Mouse (Mus musculus): Measurements from ENCODE around the gene Dhrs7. TPM values are rescaled to one million over a fixed set of nuclear protein-coding genes. Genes with fewer than 3 reads are reported as not detected.
"Not testable (repeated sequence)": the region's sequence is repeated elsewhere in the genome, so short reads cannot be mapped to it uniquely, and the experiment has no call there.

Dhrs7 gene
- 9.1 and 10.5 TPM in 2 replicates for polyA plus RNA-seq (2016; fragmentation: Nextera tagmentation; extraction: Ambion mirVana)

DNA sequence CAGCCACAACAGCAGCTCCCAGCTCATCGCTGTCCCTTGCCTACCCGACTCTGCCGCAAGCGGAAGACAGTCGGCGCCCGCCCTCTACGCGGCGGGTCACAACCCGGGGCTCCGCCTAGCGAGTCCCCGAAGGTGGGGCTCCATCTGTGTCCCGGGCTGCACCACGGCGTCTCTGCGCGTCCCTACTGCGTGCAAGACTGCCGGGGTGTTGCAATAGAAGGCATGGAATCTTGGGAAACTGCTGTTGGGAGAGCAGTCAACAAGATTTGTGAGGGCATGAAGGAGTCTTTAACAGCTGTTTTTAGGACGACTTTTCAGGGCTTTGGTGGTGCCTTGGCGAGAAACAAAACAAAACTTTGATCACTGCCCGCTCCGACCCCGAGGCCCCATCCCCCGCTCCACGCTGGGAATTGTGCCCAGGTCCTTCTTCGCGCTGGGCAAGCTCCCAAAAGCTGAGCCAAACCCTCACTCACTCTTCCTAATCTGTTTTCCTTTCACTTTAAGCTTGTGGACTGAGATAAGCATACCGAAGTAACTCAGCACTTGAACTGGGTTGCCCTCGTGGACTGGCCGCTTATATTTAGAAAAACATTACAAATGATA, at the start of gene Dhrs7:
Gene Dhrs7, minus strand, starts transcription at position 175 of the 603 bp plus-strand sequence.
- H3K36me3 ChIP-seq = no peaks in the 10 kb centered on the region
- H3K9me3 ChIP-seq = no peaks in the 10 kb centered on the region
- peak within 1 kb of the TSS; percentile 61 for H3K9ac ChIP-seq (replicated peaks)
- H3K27me3 ChIP-seq = 0 out of 2 replicates have a peak, but pooled peaks cover 6% of the 10 kb centered on the region
- no peak within 1 kb of the TSS for H3K27ac ChIP-seq (replicated peaks)
- H3K4me1 ChIP-seq = peaks cover 17% of the 10 kb centered on the region
- WGBS = 3% methylated on average over 33 of the region's 33 CpGs
- peak within 1 kb of the TSS; percentile 88 for H3K4me2 ChIP-seq (replicated peaks)
- peak; percentile 86 for ATAC-seq (ENCODE audit: low FRiP score, low read depth)
- H3K4me3 ChIP-seq = peak within 1 kb of the TSS; percentile 54

DNA sequence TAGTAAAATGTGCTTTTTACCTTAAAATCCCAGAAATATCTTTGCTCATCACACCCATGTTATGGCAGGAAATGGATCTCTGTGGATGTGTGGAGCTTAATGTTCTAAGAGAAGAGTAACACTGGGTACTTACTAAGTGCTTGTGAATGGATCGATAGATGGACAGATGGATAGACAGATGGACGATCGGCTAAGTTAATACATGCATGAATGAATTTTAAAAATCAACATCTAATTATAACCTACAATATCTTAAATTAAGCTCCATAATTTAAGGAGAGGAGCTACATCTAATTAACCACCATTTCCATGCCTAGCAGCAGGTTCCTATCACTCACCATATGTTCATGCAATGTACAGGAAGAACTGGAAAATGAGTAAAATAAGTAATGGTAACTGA, 45.3 kb upstream of the Dhrs7 start:
- Histone ChIP-seq H3K4me3 (no peak overlapping the region), H3K36me3 (no peaks in the 10 kb centered on the region), H3K4me2 (replicated peaks) (no peak overlapping the region), H3K27ac (replicated peaks) (no peak overlapping the region), H3K27me3 (no peaks in the 10 kb centered on the region), H3K9ac (replicated peaks) (no peak overlapping the region), H3K4me1 (no peaks in the 10 kb centered on the region), H3K9me3 (0 out of 2 replicates have a peak, but pooled peaks cover 4% of the 10 kb centered on the region)
- WGBS = 91% methylated on average over 3 of the region's 3 CpGs
- ATAC-seq (ENCODE audit: low FRiP score, low read depth) = no peak

DNA sequence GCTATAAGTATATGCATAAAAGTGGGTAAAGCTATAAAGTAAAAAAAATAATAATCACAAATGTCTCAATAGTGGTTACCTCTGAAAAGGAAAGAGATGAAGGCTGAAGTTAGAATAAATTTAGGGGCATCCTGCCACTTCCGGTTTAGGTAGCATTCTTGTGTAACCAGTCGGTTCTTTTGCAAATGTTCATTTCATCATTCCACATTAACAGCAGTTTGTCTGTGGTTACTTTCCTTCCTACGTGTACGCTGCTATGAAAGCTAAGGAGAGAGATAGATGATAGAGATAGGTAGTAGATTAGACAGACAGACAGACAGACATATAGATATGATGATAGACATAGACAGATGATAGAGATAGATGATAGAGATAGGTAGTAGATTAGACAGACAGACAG, 39.4 kb upstream of the Dhrs7 start:
- no peak overlapping the region for H3K4me2 ChIP-seq (replicated peaks)
- no peaks in the 10 kb centered on the region for H3K9me3 ChIP-seq
- H3K27me3 ChIP-seq = no peaks in the 10 kb centered on the region
- WGBS = 97% methylated on average over 4 of the region's 4 CpGs
- H3K27ac ChIP-seq (replicated peaks) = no peak overlapping the region
- no peak overlapping the region for H3K4me3 ChIP-seq
- no peak overlapping the region for H3K9ac ChIP-seq (replicated peaks)
- ATAC-seq (ENCODE audit: low FRiP score, low read depth) = no peak
- H3K4me1 ChIP-seq = no peaks in the 10 kb centered on the region
- H3K36me3 ChIP-seq = no peaks in the 10 kb centered on the region

DNA sequence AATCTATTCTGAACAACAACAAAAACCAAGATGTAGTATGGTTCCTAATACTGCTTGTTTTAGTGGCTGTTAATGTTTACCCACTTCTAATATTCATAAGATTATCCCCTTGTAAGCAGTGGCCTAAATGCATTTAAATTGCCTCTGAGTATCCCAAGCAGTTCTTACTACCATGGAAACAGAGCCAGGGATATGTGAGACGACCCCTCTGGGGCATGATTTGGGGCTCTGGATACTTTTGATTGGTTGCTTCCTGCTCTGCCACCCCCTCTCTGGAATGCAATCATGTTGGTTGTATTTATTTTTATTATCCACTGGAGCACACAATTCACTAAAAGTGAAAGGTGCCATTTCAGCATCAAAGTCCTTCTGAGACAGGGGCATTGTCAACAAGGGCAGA, 35.3 kb upstream of the Dhrs7 start:
- no peak for ATAC-seq (ENCODE audit: low FRiP score, low read depth)
- no peak overlapping the region for H3K27ac ChIP-seq (replicated peaks)
- 16% methylated on average over 1 of the region's 1 CpGs for WGBS

DNA sequence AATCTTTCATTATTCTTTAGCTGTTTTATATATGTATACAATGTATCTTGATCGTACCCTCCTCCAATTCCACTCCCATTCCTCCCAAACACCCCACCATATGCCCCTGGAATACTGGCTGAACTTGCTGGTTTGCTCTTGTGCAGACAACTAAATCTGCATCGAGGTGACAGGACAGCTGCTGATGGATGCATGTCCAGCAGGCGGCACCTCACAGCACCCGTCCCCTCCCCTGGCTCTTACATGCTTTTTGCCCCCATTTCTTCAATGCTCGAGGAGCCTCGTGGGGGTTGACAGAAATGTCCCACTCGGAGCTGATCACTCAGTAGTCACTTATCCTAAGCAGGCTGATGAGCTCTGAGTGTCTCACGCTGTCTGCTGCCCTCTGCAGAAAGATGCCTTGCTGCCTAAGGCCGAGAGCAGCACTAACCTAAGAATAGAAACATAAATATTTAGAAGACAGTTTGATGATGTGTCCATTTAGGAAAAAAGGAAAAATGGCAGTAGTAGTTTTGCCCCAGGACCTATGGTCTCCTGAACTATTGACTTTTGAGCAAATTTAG, 30.3 kb upstream of the Dhrs7 start:
- no peaks in the 10 kb centered on the region for H3K9me3 ChIP-seq
- H3K27ac ChIP-seq (replicated peaks) = no peak overlapping the region
- no peaks in the 10 kb centered on the region for H3K4me1 ChIP-seq
- no peak overlapping the region for H3K9ac ChIP-seq (replicated peaks)
- no peaks in the 10 kb centered on the region for H3K36me3 ChIP-seq
- H3K4me2 ChIP-seq (replicated peaks) = no peak overlapping the region
- WGBS = 62% methylated on average over 9 of the region's 9 CpGs
- ATAC-seq (ENCODE audit: low FRiP score, low read depth) = no peak
- no peak overlapping the region for H3K4me3 ChIP-seq
- H3K27me3 ChIP-seq = no peaks in the 10 kb centered on the region

More for the DNA sequence above, 35.3 kb upstream of the Dhrs7 start:
- no peak overlapping the region for H3K4me2 ChIP-seq (replicated peaks)
- no peaks in the 10 kb centered on the region for H3K4me1 ChIP-seq
- H3K9me3 ChIP-seq = no peaks in the 10 kb centered on the region
- no peaks in the 10 kb centered on the region for H3K36me3 ChIP-seq
- H3K9ac ChIP-seq (replicated peaks) = no peak overlapping the region
- H3K4me3 ChIP-seq = no peak overlapping the region
- no peaks in the 10 kb centered on the region for H3K27me3 ChIP-seq

DNA sequence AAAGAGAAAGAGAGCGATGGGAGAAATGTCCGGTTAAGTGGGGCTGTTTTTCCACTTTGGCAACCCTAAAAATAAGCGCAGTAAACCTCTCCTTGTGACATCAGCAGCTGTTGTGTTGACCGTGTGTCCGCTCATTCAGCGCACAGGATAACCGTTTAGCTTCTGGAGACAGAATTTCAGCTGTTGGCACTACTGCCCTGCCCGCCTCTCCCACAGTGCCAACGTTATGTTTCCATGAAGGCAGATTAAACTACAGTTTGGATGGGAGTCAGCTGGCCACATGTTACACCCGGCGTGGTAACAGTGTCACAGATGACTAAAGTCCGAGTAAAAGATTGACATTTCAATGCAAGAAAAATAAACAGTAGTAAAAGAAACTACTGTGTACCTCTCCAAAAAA, 29.7 kb upstream of the Dhrs7 start:
- H3K27me3 ChIP-seq = no peaks in the 10 kb centered on the region
- H3K36me3 ChIP-seq = no peaks in the 10 kb centered on the region
- H3K4me2 ChIP-seq (replicated peaks) = no peak overlapping the region
- no peaks in the 10 kb centered on the region for H3K9me3 ChIP-seq
- no peaks in the 10 kb centered on the region for H3K4me1 ChIP-seq
- H3K9ac ChIP-seq (replicated peaks) = no peak overlapping the region
- WGBS = 81% methylated on average over 12 of the region's 12 CpGs
- no peak for ATAC-seq (ENCODE audit: low FRiP score, low read depth)
- no peak overlapping the region for H3K4me3 ChIP-seq
- no peak overlapping the region for H3K27ac ChIP-seq (replicated peaks)

DNA sequence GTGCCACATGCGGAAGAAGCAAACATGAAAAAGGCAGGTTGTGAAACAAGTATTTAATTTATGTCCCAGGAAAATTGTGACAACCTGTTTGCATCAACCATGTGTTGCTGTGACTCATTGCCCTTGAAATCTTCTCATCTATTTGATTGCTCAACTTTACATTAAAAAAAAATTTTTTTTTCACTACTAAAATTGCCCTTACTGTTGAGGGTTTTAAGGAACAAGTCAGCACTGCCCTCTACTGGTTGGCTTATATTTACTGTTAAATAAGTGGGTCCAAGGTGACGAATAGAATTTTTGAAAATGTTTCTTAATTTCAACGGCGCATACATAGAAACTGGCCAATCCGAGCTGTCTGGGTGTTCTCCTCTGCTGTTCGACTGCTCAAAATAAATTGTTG, 29.2 kb upstream of the Dhrs7 start:
- no peak overlapping the region for H3K4me2 ChIP-seq (replicated peaks)
- H3K9me3 ChIP-seq = no peaks in the 10 kb centered on the region
- H3K4me1 ChIP-seq = no peaks in the 10 kb centered on the region
- H3K27me3 ChIP-seq = no peaks in the 10 kb centered on the region
- no peak for ATAC-seq (ENCODE audit: low FRiP score, low read depth)
- WGBS = 46% methylated on average over 6 of the region's 6 CpGs
- no peak overlapping the region for H3K27ac ChIP-seq (replicated peaks)
- no peak overlapping the region for H3K9ac ChIP-seq (replicated peaks)
- no peaks in the 10 kb centered on the region for H3K36me3 ChIP-seq
- H3K4me3 ChIP-seq = no peak overlapping the region

DNA sequence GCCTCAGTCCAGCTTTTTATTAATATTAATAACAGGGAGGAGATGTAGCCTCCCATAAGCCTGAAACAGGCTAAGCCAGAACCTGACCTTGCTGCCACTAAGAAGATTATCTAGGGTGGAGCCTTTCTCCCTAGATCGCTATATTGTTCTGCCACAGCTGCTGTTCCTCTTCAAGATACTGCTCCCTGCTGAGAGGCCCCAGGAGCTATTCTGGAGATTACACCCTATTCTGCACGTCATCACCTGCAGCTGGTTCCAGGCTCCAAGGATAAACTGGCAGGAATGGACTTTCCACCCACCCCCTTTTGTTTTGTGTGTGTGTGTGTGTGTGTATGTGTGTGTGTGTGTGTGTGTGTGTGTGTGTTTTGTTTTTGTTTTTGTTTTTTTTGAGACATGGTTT, 23.6 kb upstream of the Dhrs7 start:
- not testable (repeated sequence) for H3K36me3 ChIP-seq; ATAC-seq (ENCODE audit: low FRiP score, low read depth); H3K9ac ChIP-seq (replicated peaks); H3K9me3 ChIP-seq; H3K4me2 ChIP-seq (replicated peaks); H3K4me3 ChIP-seq; H3K27ac ChIP-seq (replicated peaks); H3K27me3 ChIP-seq; H3K4me1 ChIP-seq
- WGBS = 16% methylated on average over 2 of the region's 2 CpGs

DNA sequence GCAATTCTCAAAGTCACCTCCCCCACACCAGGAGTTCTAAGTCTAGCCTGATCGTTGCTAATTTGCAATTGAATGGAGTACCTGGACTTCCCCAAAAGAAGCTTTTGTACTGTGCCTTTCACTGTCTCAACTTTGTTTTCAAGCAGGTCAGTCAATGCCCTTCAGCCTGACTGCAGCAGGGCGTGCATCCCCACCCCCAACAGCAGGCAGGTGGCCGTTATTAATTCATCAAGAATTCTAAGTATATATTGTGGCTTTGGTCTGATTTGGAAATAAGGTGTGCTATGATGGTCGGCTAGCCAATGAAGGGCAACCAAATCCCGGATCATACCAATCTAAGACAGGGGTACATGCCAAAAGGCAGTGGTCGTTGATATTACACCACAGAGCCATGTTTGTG, 23.0 kb upstream of the Dhrs7 start:
- WGBS = 12% methylated on average over 6 of the region's 6 CpGs
- H3K27me3 ChIP-seq; H3K27ac ChIP-seq (replicated peaks); H3K36me3 ChIP-seq; H3K4me2 ChIP-seq (replicated peaks); H3K9ac ChIP-seq (replicated peaks); H3K9me3 ChIP-seq; H3K4me1 ChIP-seq; ATAC-seq (ENCODE audit: low FRiP score, low read depth); H3K4me3 ChIP-seq: not testable (repeated sequence)

DNA sequence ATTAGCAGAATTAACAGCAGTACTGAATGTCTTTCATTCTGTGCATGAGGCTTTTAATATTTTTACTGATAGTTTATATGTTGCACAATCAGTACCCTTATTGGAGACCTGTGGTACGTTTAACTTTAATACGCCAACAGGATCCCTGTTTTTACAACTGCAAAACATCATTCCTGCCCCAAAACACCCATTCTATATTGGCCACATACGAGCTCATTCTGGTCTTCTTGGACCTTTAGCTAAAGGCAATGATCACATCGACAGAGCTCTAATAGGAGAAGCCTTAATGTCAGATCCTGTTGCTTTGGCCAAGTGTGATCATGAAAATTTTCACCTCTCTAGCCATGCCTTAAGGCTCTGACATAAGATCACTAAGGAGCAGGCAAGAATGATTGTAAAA, 21.9 kb upstream of the Dhrs7 start:
- 80% methylated on average over 4 of the region's 4 CpGs for WGBS
- ATAC-seq (ENCODE audit: low FRiP score, low read depth); H3K4me1 ChIP-seq; H3K27ac ChIP-seq (replicated peaks); H3K9me3 ChIP-seq; H3K27me3 ChIP-seq; H3K36me3 ChIP-seq; H3K9ac ChIP-seq (replicated peaks); H3K4me3 ChIP-seq; H3K4me2 ChIP-seq (replicated peaks): not testable (repeated sequence)

DNA sequence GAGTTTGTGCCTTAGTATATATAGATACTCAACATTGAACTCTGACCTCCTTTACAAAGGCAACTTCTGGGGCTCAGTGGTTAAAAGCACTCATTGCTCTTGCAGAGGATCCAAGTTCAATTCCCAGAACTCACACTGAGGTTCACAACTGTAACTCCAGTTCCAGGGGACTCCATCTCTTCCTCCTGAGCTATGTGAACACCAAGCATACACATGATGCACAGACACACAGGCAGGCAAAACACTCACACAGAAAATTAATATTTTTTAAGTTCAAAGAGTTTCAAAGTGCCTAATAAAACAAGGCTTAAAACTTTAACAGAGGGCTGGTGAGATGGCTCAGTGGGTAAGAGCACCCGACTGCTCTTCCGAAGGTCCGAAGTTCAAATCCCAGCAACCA, 18.9 kb upstream of the Dhrs7 start:
- H3K27me3 ChIP-seq = no peaks in the 10 kb centered on the region
- H3K4me2 ChIP-seq (replicated peaks) = no peak overlapping the region
- H3K4me1 ChIP-seq = 0 out of 2 replicates have a peak, but pooled peaks cover 6% of the 10 kb centered on the region
- H3K36me3 ChIP-seq = no peaks in the 10 kb centered on the region
- H3K9me3 ChIP-seq = no peaks in the 10 kb centered on the region
- H3K9ac ChIP-seq (replicated peaks) = no peak overlapping the region
- ATAC-seq (ENCODE audit: low FRiP score, low read depth) = no peak
- no peak overlapping the region for H3K27ac ChIP-seq (replicated peaks)
- H3K4me3 ChIP-seq = no peak overlapping the region
- WGBS = 95% methylated on average over 3 of the region's 3 CpGs

DNA sequence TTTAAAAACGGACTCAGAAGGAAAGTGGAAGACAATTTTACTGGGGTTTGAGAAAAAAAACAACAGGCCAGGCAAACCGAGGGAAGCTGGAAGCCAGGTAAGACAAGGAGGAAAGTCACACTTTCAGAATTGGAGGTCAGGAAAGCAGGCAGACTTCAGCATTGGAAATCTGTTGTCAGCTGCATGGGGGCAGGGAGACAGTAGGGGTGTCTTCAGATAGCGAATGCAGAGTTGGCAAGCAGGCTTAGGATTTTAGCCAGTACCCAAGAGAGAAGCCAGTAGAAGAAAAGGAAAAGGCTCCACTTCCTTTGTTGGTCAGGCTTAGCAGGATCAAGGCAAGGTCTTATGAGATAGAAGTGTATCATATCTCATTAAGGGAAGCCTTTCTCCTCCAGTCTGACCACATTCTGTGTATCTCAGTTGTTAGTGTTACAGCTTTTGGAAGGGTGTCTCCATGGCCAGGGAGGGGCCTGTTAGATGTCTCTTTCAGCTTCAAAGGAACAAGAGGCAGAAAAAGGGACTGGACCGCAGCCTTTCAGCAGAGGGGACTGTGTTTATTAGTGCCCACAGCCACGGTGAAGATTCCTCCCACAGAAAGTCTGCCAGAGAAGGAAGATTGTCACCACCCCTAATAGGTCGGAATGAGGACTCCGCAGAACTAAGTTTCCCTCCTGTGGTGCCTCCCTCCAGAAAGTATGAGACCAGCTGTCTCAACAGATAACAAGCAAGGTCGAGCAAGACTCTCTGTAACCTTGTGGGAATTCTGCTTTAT, 18.0 kb upstream of the Dhrs7 start:
- H3K4me1 ChIP-seq = 0 out of 2 replicates have a peak, but pooled peaks cover 4% of the 10 kb centered on the region
- no peaks in the 10 kb centered on the region for H3K27me3 ChIP-seq
- H3K4me3 ChIP-seq = no peak overlapping the region
- ATAC-seq (ENCODE audit: low FRiP score, low read depth) = no peak
- no peaks in the 10 kb centered on the region for H3K36me3 ChIP-seq
- no peak overlapping the region for H3K9ac ChIP-seq (replicated peaks)
- 60% methylated on average over 8 of the region's 8 CpGs for WGBS
- no peak overlapping the region for H3K4me2 ChIP-seq (replicated peaks)
- no peaks in the 10 kb centered on the region for H3K9me3 ChIP-seq
- H3K27ac ChIP-seq (replicated peaks) = no peak overlapping the region
